Mouse (Mus musculus) ES-Bruce4 (cell line): ENCODE measurements at regions not wholly inside any gene's neighbourhood (a gene's known extent, or its start where the extent isn't known, plus 50 kb on each side); places are given as distances from the start of the nearest gene placed in this dataset.

Experiments used
- CTCF ChIP-seq: IDR thresholded peaks from one replicate; pipeline ENCODE4 v1.8.1; 2011; ENCODE audit warnings: low read depth, low read length
- POLR2A ChIP-seq: IDR thresholded peaks from one replicate; pipeline ENCODE4 v1.8.1; 2011; ENCODE audit warnings: low read length; ENCODE audit not compliant: insufficient read depth

GRCm38 (mm10) chr8:116083156-116083555 is 375.6 kb upstream of the Maf start:
- TF ChIP-seq CTCF (no peak), POLR2A (no peak)
